Mouse (Mus musculus) lung, postnatal 4 days (tissue): ENCODE data around the gene Ntm.

Source experiments
- DNase-seq, 2 experiments: peaks; one replicate each; pipeline ENCODE4 v3.0.0; 2021

The Ntm gene

GRCm38 (mm10) chr9:28969455-28969854 lies 993.5 kb downstream of the Ntm start:
- no peak for DNase-seq
